Mouse (Mus musculus): ENCODE data around the gene Frmd4a.

DNA sequence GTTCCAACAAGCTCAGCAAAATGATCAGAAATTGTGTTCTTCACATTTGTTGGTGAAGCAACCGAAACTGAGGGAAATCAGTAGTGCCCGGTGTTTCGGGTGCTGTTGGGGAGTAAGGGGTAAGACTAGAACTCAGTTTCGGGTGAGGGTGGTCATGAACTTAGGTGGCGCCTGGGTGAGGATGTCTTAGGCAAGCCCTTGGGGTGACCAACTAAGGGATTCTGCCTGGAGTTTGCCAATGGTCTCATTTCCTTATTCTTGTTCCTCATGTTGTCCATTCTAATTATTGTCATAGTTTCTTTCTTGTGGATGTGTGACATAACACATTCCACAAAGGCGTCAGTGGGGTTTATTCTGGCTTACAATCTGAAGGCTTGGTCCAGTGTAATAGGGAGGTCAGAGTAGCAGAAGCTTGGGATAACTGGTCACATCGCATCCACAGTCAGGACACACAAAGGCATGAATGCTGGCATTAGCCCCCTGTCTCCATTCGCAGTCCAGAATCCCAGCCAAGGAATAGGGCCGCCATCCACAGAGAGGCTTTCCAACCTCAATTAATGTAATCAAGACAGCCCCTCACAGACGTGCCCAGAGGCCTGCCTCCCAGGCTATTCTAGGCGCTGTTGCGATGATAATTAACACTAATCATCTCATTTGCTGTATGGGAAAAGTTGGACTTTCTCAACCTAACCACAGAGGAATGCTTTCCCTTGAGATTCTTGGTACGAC is 490.5 kb downstream of the Frmd4a start:
- no peak for TF ChIP-seq GATA1 (IDR thresholded peaks at IDR 0.05; ENCODE audit: borderline replicate concordance, low read length)
- TF ChIP-seq FLI1 (IDR thresholded peaks at IDR 0.05; ENCODE audit: low read length): no peak
